Mouse (Mus musculus) liver, adult (tissue): ENCODE measurements around the gene Dapk3.

ENCODE experiments used
- GATA4 ChIP-seq: IDR thresholded peaks from 2 replicates; pipeline ENCODE4 v1.6.1; 2014; ENCODE audit warnings: mild to moderate bottlenecking, low read length; ENCODE audit not compliant: insufficient replicate concordance

The Dapk3 gene

GRCm38 (mm10) chr10:81182336-81183333 lies at the start of gene Dapk3:
Gene Dapk3 (plus strand): TSS chr10:81183005.
- no peak; the same call in 1 of the 2 replicates for TF ChIP-seq GATA4

GRCm38 (mm10) chr10:81134181-81134587 lies 48.6 kb upstream of the Dapk3 start:
- peak; percentile 8; the same call in 1 of the 2 replicates for TF ChIP-seq GATA4

GRCm38 (mm10) chr10:81134966-81135681 lies 47.7 kb upstream of the Dapk3 start, which contains the start of gene Zbtb7a:
Gene Zbtb7a (plus strand): TSS chr10:81135220.
- TF ChIP-seq GATA4, result no peak

- peak; percentile 39; the same call in 1 of the 2 replicates for TF ChIP-seq GATA4
These were observed 46.7 kb upstream of the Dapk3 start for GRCm38 (mm10) chr10:81135831-81136705.

- no peak for TF ChIP-seq GATA4
These were observed 46.0 kb upstream of the Dapk3 start for GRCm38 (mm10) chr10:81136706-81137231.

GRCm38 (mm10) chr10:81137252-81138130 lies 45.3 kb upstream of the Dapk3 start:
- peak; percentile 84; the same call in 1 of the 2 replicates for TF ChIP-seq GATA4

- no peak for TF ChIP-seq GATA4
These were observed 44.5 kb upstream of the Dapk3 start for GRCm38 (mm10) chr10:81138131-81138782.

- TF ChIP-seq GATA4, result no peak
These were observed 43.8 kb upstream of the Dapk3 start for GRCm38 (mm10) chr10:81138821-81139528.

GRCm38 (mm10) chr10:81139529-81139846 lies 43.3 kb upstream of the Dapk3 start:
- no peak for TF ChIP-seq GATA4

GRCm38 (mm10) chr10:81140005-81140404 lies 42.8 kb upstream of the Dapk3 start:
- TF ChIP-seq GATA4, result no peak

GRCm38 (mm10) chr10:81140717-81141454 lies 41.9 kb upstream of the Dapk3 start:
- TF ChIP-seq GATA4, result no peak
